Mouse (Mus musculus): ENCODE results near the gene Avil. TPM values are rescaled to one million over a fixed set of nuclear protein-coding genes. Genes with fewer than 3 reads are reported as not detected.

The Avil gene
- total and polyA plus RNA-seq, 3 experiments: 10.1 to 49.7 (median 16.0) TPM

- H3K27ac ChIP-seq (ENCODE audit: control insufficient read depth, low read depth, low read length): no peak overlapping the region
- no peak for DNase-seq (ENCODE audit: low read depth, low spot score)
- no peaks in the 10 kb centered on the region for H3K36me3 ChIP-seq (ENCODE audit: control insufficient read depth in 1 of 2, insufficient read depth in 2 of 2, low read length in 2 of 2)
- no peaks in the 10 kb centered on the region; a peak in 2 of 4 replicates for H3K27me3 ChIP-seq (ENCODE audit: control insufficient read depth in 1 of 2, insufficient read depth in 2 of 2, low read length in 2 of 2)
- H3K4me3 ChIP-seq (ENCODE audit: control insufficient read depth in 1 of 2, insufficient read depth in 1 of 2, low read depth in 2 of 2, low read length in 2 of 2): no peak overlapping the region
- H3K9ac ChIP-seq (ENCODE audit: control insufficient read depth, low read depth, low read length, poor library complexity, severe bottlenecking): no peak overlapping the region
- H3K79me2 ChIP-seq (ENCODE audit: control insufficient read depth, insufficient read depth, low read length, poor library complexity): no peaks in the 10 kb centered on the region
- H3K4me1 ChIP-seq (ENCODE audit: control insufficient read depth in 1 of 2, insufficient read depth in 2 of 2, low read length in 2 of 2): no peaks in the 10 kb centered on the region
- no peak for TF ChIP-seq TBP (IDR thresholded peaks at IDR 0.05; ENCODE audit: low read depth, low read length)
- H3K9me3 ChIP-seq (replicated peaks; ENCODE audit: insufficient read depth, low read length): no peaks in the 10 kb centered on the region
Measured at GRCm38 (mm10) chr10:126962271-126962965, 38.1 kb upstream of the Avil start.

- H3K9ac ChIP-seq (ENCODE audit: control insufficient read depth, low read depth, low read length, poor library complexity, severe bottlenecking): no peak overlapping the region
- H3K27ac ChIP-seq (ENCODE audit: control insufficient read depth, low read depth, low read length): no peak overlapping the region
- no peaks in the 10 kb centered on the region for H3K9me3 ChIP-seq (replicated peaks; ENCODE audit: insufficient read depth, low read length)
- no peaks in the 10 kb centered on the region for H3K4me1 ChIP-seq (ENCODE audit: control insufficient read depth in 1 of 2, insufficient read depth in 2 of 2, low read length in 2 of 2)
- H3K79me2 ChIP-seq (ENCODE audit: control insufficient read depth, insufficient read depth, low read length, poor library complexity): no peaks in the 10 kb centered on the region
- no peaks in the 10 kb centered on the region for H3K36me3 ChIP-seq (ENCODE audit: control insufficient read depth in 1 of 2, insufficient read depth in 2 of 2, low read length in 2 of 2)
- DNase-seq (ENCODE audit: low read depth, low spot score): no peak
- no peak overlapping the region for H3K4me3 ChIP-seq (ENCODE audit: control insufficient read depth in 1 of 2, insufficient read depth in 1 of 2, low read depth in 2 of 2, low read length in 2 of 2)
- H3K27me3 ChIP-seq (ENCODE audit: control insufficient read depth in 1 of 2, insufficient read depth in 2 of 2, low read length in 2 of 2): no peaks in the 10 kb centered on the region; a peak in 2 of 4 replicates
- TF ChIP-seq ZNF384 (IDR thresholded peaks at IDR 0.05; ENCODE audit: low read depth, low read length) (no peak), HCFC1 (IDR thresholded peaks at IDR 0.05; ENCODE audit: low read depth, low read length) (no peak)
Measured at GRCm38 (mm10) chr10:126962966-126963330, 37.6 kb upstream of the Avil start.

- Histone ChIP-seq H3K79me2 (ENCODE audit: control insufficient read depth, insufficient read depth, low read length, poor library complexity) (no peaks in the 10 kb centered on the region), H3K9me3 (replicated peaks; ENCODE audit: insufficient read depth, low read length) (no peaks in the 10 kb centered on the region), H3K4me1 (ENCODE audit: control insufficient read depth in 1 of 2, insufficient read depth in 2 of 2, low read length in 2 of 2) (no peaks in the 10 kb centered on the region), H3K27ac (ENCODE audit: control insufficient read depth, low read depth, low read length) (no peak overlapping the region), H3K4me3 (ENCODE audit: control insufficient read depth in 1 of 2, insufficient read depth in 1 of 2, low read depth in 2 of 2, low read length in 2 of 2) (no peak overlapping the region), H3K9ac (ENCODE audit: control insufficient read depth, low read depth, low read length, poor library complexity, severe bottlenecking) (no peak overlapping the region), H3K36me3 (ENCODE audit: control insufficient read depth in 1 of 2, insufficient read depth in 2 of 2, low read length in 2 of 2) (no peaks in the 10 kb centered on the region), H3K27me3 (ENCODE audit: control insufficient read depth in 1 of 2, insufficient read depth in 2 of 2, low read length in 2 of 2) (peaks cover 0 to 2% of the 10 kb centered on the region in 2 experiments; a peak in 2 of 4 replicates)
- TF ChIP-seq HCFC1 (IDR thresholded peaks at IDR 0.05; ENCODE audit: low read depth, low read length) (no peak), NRF1 (IDR thresholded peaks at IDR 0.05; ENCODE audit: insufficient read depth, low read depth, low read length, poor library complexity, severe bottlenecking) (no peak), ELF1 (IDR thresholded peaks at IDR 0.05; ENCODE audit: low read depth, low read length) (no peak), MAX (IDR thresholded peaks at IDR 0.05; ENCODE audit: low read length) (no peak), TAL1 (IDR thresholded peaks at IDR 0.05; ENCODE audit: low read length) (no peak), POLR2AphosphoS2 (IDR thresholded peaks at IDR 0.05; ENCODE audit: low read length) (no peak), MAZ (IDR thresholded peaks at IDR 0.05; ENCODE audit: low read depth, low read length) (no peak), ZC3H11A (IDR thresholded peaks at IDR 0.05; ENCODE audit: low read depth, low read length) (no peak), POLR2AphosphoS5 (IDR thresholded peaks at IDR 0.05; ENCODE audit: borderline replicate concordance, low read depth, low read length) (no peak)
- no peak for DNase-seq (ENCODE audit: low read depth, low spot score)
Measured at GRCm38 (mm10) chr10:126963821-126964220, 36.7 kb upstream of the Avil start.
